Mouse (Mus musculus) testis, adult 2 months (tissue): ENCODE measurements at regions not wholly inside any gene's neighbourhood (a gene's known extent, or its start where the extent isn't known, plus 50 kb on each side); places are given as distances from the start of the nearest gene placed in this dataset.

ENCODE experiments used
- CTCF ChIP-seq: fragments of 200-500 bp; IDR thresholded peaks from 2 replicates; pipeline ENCODE4 v1.5.1; 2012; ENCODE audit warnings: low read depth, mild to moderate bottlenecking, inconsistent platforms, low read length, moderate library complexity; ENCODE audit not compliant: control insufficient read depth, insufficient read depth, insufficient replicate concordance
- POLR2A ChIP-seq: fragments of 200-500 bp; IDR thresholded peaks from 2 replicates; pipeline ENCODE4 v1.6.1; 2012; ENCODE audit warnings: low read depth, mild to moderate bottlenecking, inconsistent platforms, low read length, moderate library complexity; ENCODE audit not compliant: control insufficient read depth

GRCm38 (mm10) chr15:67495001-67495658, 994.4 kb upstream of the Lrrc6 start:
- TF ChIP-seq CTCF (no peak), POLR2A (no peak)
